Mouse (Mus musculus) liver, embryonic 14.5 days (tissue): Measurements from ENCODE around the gene Rxra. TPM values are rescaled to one million over a fixed set of nuclear protein-coding genes. Genes with fewer than 3 reads are reported as not detected.

Source experiments
- ATAC-seq: fragments of 200-750 bp; cut with Nextera tagmentation; 2 replicates; pipeline ENCODE4 v1.8.0; 2017; ENCODE audit warnings: moderate number of reproducible peaks, mild to moderate bottlenecking, moderate library complexity; ENCODE audit not compliant: insufficient read depth
- DNase-seq, 3 experiments: peaks; one replicate each; pipeline ENCODE4 v3.0.0-alpha.2; 2012 to 2013; ENCODE audit warnings: low read depth in 3 of 3, low spot score in 3 of 3
- H3K27ac ChIP-seq: fragments of 300-500 bp; sonication (generic); 2 replicates; pipeline ENCODE4 v1.5.1; 2014; ENCODE audit warnings: moderate library complexity, mild to moderate bottlenecking, control low read depth, inconsistent platforms
- H3K27me3 ChIP-seq: fragments of 300-500 bp; sonication (generic); 2 replicates; pipeline ENCODE4 v1.6.1; 2014; ENCODE audit warnings: mild to moderate bottlenecking, low read length, moderate library complexity; ENCODE audit not compliant: control insufficient read depth, insufficient read depth
- H3K36me3 ChIP-seq: fragments of 300-500 bp; sonication (generic); replicated peaks from 2 replicates; pipeline ENCODE4 v1.6.1; 2014; ENCODE audit warnings: low read depth; ENCODE audit not compliant: control insufficient read depth, insufficient read depth
- H3K4me1 ChIP-seq, 2 experiments: fragments of 200-500 bp in 1 of 2; fragments of 300-500 bp in 1 of 2; sonication (generic) in 1 of 2; replicated peaks; 2 replicates each; pipeline ENCODE4 v1.6.1; 2012 to 2014; ENCODE audit warnings: antibody characterized with exemption in 1 of 2, inconsistent platforms in 1 of 2, low read length in 1 of 2; ENCODE audit not compliant: control insufficient read depth in 2 of 2, insufficient read depth in 2 of 2
- H3K4me2 ChIP-seq: fragments of 300-500 bp; sonication (generic); 2 replicates; pipeline ENCODE4 v1.6.1; 2014; ENCODE audit warnings: low read depth, mild to moderate bottlenecking, control low read depth, moderate library complexity
- H3K4me3 ChIP-seq, 2 experiments: fragments of 200-500 bp in 1 of 2; fragments of 300-500 bp in 1 of 2; sonication (generic) in 1 of 2; 2 replicates each; pipeline ENCODE4 v1.5.1; 2012 to 2014; ENCODE audit warnings: low read depth in 2 of 2, low read length in 2 of 2, mild to moderate bottlenecking in 2 of 2, control low read depth in 1 of 2, inconsistent platforms in 1 of 2, moderate library complexity in 1 of 2; ENCODE audit not compliant: insufficient read depth in 1 of 2
- H3K9ac ChIP-seq: fragments of 300-500 bp; sonication (generic); replicated peaks from 2 replicates; pipeline ENCODE4 v1.6.1; 2014; ENCODE audit warnings: mild to moderate bottlenecking, control low read depth, moderate library complexity
- H3K9me3 ChIP-seq: fragments of 300-500 bp; sonication (generic); 2 replicates; pipeline ENCODE4 v1.6.1; 2016; ENCODE audit warnings: low read length, mixed read lengths; ENCODE audit not compliant: control insufficient read depth
- CTCF ChIP-seq: IDR thresholded peaks from 2 replicates; pipeline ENCODE4 v1.5.1; 2016; ENCODE audit warnings: antibody characterized with exemption, low read depth, control low read depth
- EP300 ChIP-seq: IDR thresholded peaks from 2 replicates; pipeline ENCODE4 v1.6.1; 2016; ENCODE audit warnings: antibody characterized with exemption, low read depth
- WGBS: fragments of 180-500 bp; shearing (Covaris S2); extraction: QIAGEN DNeasy Blood & Tissue Kit; methylation state at CpG from one replicate; pipeline ENCODE4 v1.1.7; 2014; ENCODE audit not compliant: insufficient replicate concordance; 5-methylcytosine and 5-hydroxymethylcytosine counted together
- polyA plus RNA-seq, 2 experiments: library from polyadenylated mRNA; depleted of rRNA in 1 of 2; stranded (reverse) in 1 of 2; unstranded in 1 of 2; fragments of >200 nt; fragmentation: Nextera tagmentation in 1 of 2; extraction: Ambion mirVana in 1 of 2; gene quantifications; 2 replicates each; pipeline versions ENCODE4 v1.2.1 to v1.2.3; 2012 to 2014

The Rxra gene
- polyA plus RNA-seq, 2 experiments = 2.4 to 7.5 TPM

GRCm38 (mm10) chr2:27778289-27778688, 102.0 kb downstream of the Rxra start:
- 29% methylated on average over 6 of the region's 6 CpGs for WGBS
- Histone ChIP-seq H3K4me3 (no peak overlapping the region), H3K4me2 (no peak overlapping the region), H3K9ac (no peak overlapping the region), H3K27ac (no peak overlapping the region), H3K9me3 (no peaks in the 10 kb centered on the region), H3K36me3 (no peaks in the 10 kb centered on the region), H3K27me3 (no peaks in the 10 kb centered on the region), H3K4me1 (no peaks in the 10 kb centered on the region)
- no peak for TF ChIP-seq EP300
- no peak for TF ChIP-seq CTCF
- ATAC-seq (no peak), DNase-seq (no peak)

- WGBS = 68% methylated on average over 9 of the region's 9 CpGs
- Histone ChIP-seq H3K36me3 (no peaks in the 10 kb centered on the region), H3K27me3 (no peaks in the 10 kb centered on the region), H3K9me3 (no peaks in the 10 kb centered on the region), H3K27ac (no peak overlapping the region), H3K4me1 (no peaks in the 10 kb centered on the region), H3K4me3 (no peak overlapping the region), H3K4me2 (no peak overlapping the region), H3K9ac (no peak overlapping the region)
- no peak for ATAC-seq
- DNase-seq = no peak
- TF ChIP-seq EP300 (no peak), CTCF (no peak)
Measured at GRCm38 (mm10) chr2:27779291-27779866, 103.1 kb downstream of the Rxra start.

GRCm38 (mm10) chr2:27780162-27780561, 103.9 kb downstream of the Rxra start:
- Histone ChIP-seq H3K27me3 (no peaks in the 10 kb centered on the region), H3K9ac (no peak overlapping the region), H3K27ac (no peak overlapping the region), H3K36me3 (no peaks in the 10 kb centered on the region), H3K9me3 (no peaks in the 10 kb centered on the region), H3K4me3 (no peak overlapping the region), H3K4me1 (no peaks in the 10 kb centered on the region), H3K4me2 (no peak overlapping the region)
- WGBS = 69% methylated on average over 7 of the region's 7 CpGs
- no peak for TF ChIP-seq CTCF
- TF ChIP-seq EP300 = no peak
- no peak for ATAC-seq
- no peak for DNase-seq

GRCm38 (mm10) chr2:27785363-27785762, 109.1 kb downstream of the Rxra start:
- no peak overlapping the region for H3K9ac ChIP-seq
- H3K9me3 ChIP-seq = no peaks in the 10 kb centered on the region
- ATAC-seq (no peak), DNase-seq (no peak)
- H3K4me1 ChIP-seq = no peaks in the 10 kb centered on the region
- H3K27ac ChIP-seq = no peak overlapping the region
- no peak for TF ChIP-seq EP300
- H3K27me3 ChIP-seq = no peaks in the 10 kb centered on the region
- 69% methylated on average over 8 of the region's 8 CpGs for WGBS
- H3K4me2 ChIP-seq = no peak overlapping the region
- H3K36me3 ChIP-seq = no peaks in the 10 kb centered on the region
- H3K4me3 ChIP-seq = no peak overlapping the region

- DNase-seq = no peak
- TF ChIP-seq EP300 = no peak
- TF ChIP-seq CTCF = no peak
- Histone ChIP-seq H3K27me3 (no peaks in the 10 kb centered on the region), H3K4me3 (no peak overlapping the region), H3K4me2 (no peak overlapping the region), H3K36me3 (no peaks in the 10 kb centered on the region), H3K27ac (no peak overlapping the region), H3K9me3 (no peaks in the 10 kb centered on the region), H3K4me1 (no peaks in the 10 kb centered on the region), H3K9ac (no peak overlapping the region)
- ATAC-seq = no peak
- WGBS = 68% methylated on average over 6 of the region's 6 CpGs
Measured at GRCm38 (mm10) chr2:27785973-27786417, 109.8 kb downstream of the Rxra start.
